26 mouse cellular contexts compared by ENCODE assay signal in genomic region chr5:143630738-143631137, GRCm38 (mm10). TPM values are rescaled to one million over a fixed set of nuclear protein-coding genes. Genes with fewer than 3 reads are reported as not detected.
DNase-seq lines count a peak whose midpoint lies in the region; ATAC-seq and TF ChIP-seq lines count a peak whose summit lies in the region.
"Had no signal": no experiment of that assay in that cellular context is flagged by ENCODE, and none has a peak within 500 bp of the region (broad histone marks: within the 10 kb centered on the region; RNA-seq: fewer than 3 reads in every experiment).

No protein-coding gene starts in this region.

- TF ChIP-seq POLR2A in heart, adult 2 months (IDR thresholded peaks at IDR 0.05; ENCODE audit: insufficient read depth, low read depth, low read length), result no peak

- peaks cover 27% of the 10 kb centered on the region for H3K4me1 ChIP-seq in heart, adult 2 months (ENCODE audit: control insufficient read depth, insufficient read depth, low read length)
- H3K4me1 ChIP-seq in heart, embryonic 10.5 days, result peaks cover 42% of the 10 kb centered on the region
- peaks cover 49% of the 10 kb centered on the region for H3K4me1 ChIP-seq in liver, postnatal 0 days (ENCODE audit: insufficient read depth)
- peaks cover 18% of the 10 kb centered on the region for H3K4me1 ChIP-seq in hindbrain, embryonic 12.5 days

- H3K4me2 ChIP-seq in liver, postnatal 0 days (ENCODE audit: low read depth, low read length), result no peak overlapping the region
- no peak overlapping the region for H3K4me2 ChIP-seq in hindbrain, embryonic 12.5 days (replicated peaks)
- H3K4me2 ChIP-seq: embryonic facial prominence, embryonic 13.5 days; heart, embryonic 15.5 days; hindbrain, embryonic 14.5 days; midbrain, embryonic 12.5 days had no signal

- no peak for TF ChIP-seq EP300 in heart, adult 2 months (IDR thresholded peaks at IDR 0.05; ENCODE audit: insufficient read depth, low read depth, low read length)
- TF ChIP-seq EP300 in liver, postnatal 0 days (IDR thresholded peaks at IDR 0.05; ENCODE audit: low read depth), result no peak

- H3K9ac ChIP-seq in heart, adult 2 months (ENCODE audit: low read depth, low read length), result no peak overlapping the region
- no peak overlapping the region for H3K9ac ChIP-seq in liver, postnatal 0 days (replicated peaks)
- H3K9ac ChIP-seq in hindbrain, embryonic 12.5 days, result no peak overlapping the region
- H3K9ac ChIP-seq: embryonic facial prominence, embryonic 13.5 days; heart, embryonic 15.5 days; hindbrain, embryonic 14.5 days; midbrain, embryonic 12.5 days had no signal

- intact Hi-C loops in heart, adult 2 months (cut with DNase I), result no loop called here

- H3K36me3 ChIP-seq in heart, adult 2 months (ENCODE audit: control insufficient read depth, insufficient read depth, low read length), result peaks cover 14% of the 10 kb centered on the region
- H3K36me3 ChIP-seq in heart, embryonic 10.5 days, result no peaks in the 10 kb centered on the region
- no peaks in the 10 kb centered on the region; the same call in 1 of the 2 replicates for H3K36me3 ChIP-seq in liver, postnatal 0 days (replicated peaks; ENCODE audit: insufficient read depth, low read length)
- no peaks in the 10 kb centered on the region for H3K36me3 ChIP-seq in hindbrain, embryonic 12.5 days
- H3K36me3 ChIP-seq: embryonic facial prominence, embryonic 13.5 days; heart, embryonic 15.5 days; midbrain, embryonic 12.5 days had no signal

- no peak for TF ChIP-seq CTCF in heart, adult 2 months (IDR thresholded peaks at IDR 0.05)
- TF ChIP-seq CTCF in liver, postnatal 0 days (IDR thresholded peaks at IDR 0.05; ENCODE audit: low read depth), result no peak

- no peak for DNase-seq in heart, adult 2 months
- DNase-seq in heart, embryonic 10.5 days (ENCODE audit: low spot score), result no peak
- DNase-seq in CD4-positive, CD25-positive, alpha-beta regulatory T cell, adult 2 months (ENCODE audit: low read depth, low spot score), result peak; percentile 76
- DNase-seq in liver, postnatal 0 days, result no peak
- no peak for DNase-seq in cerebellum, postnatal 25 days
- DNase-seq: adrenal gland, adult 8-10 months; cerebellum, adult 18-20 months; cerebellum, postnatal 14 days; embryo, embryonic 11 days; gastrocnemius, postnatal 25 days; heart, postnatal 36 days; kidney, adult 9 months; kidney, postnatal 14 days; lung, adult 18-20 months; lung, postnatal 14 days; thymus, adult 2 months had no signal

- no peak overlapping the region for H3K4me3 ChIP-seq in heart, adult 2 months
- H3K4me3 ChIP-seq in heart, embryonic 10.5 days, result no peak overlapping the region
- no peak overlapping the region for H3K4me3 ChIP-seq in liver, postnatal 0 days (ENCODE audit: low read depth, low read length)
- no peak overlapping the region for H3K4me3 ChIP-seq in hindbrain, embryonic 12.5 days
- H3K4me3 ChIP-seq: embryonic facial prominence, embryonic 13.5 days; heart, embryonic 15.5 days; midbrain, embryonic 12.5 days had no signal

- H3K9me3 ChIP-seq in heart, embryonic 10.5 days, result no peaks in the 10 kb centered on the region
- H3K9me3 ChIP-seq in liver, postnatal 0 days (ENCODE audit: low read length), result no peaks in the 10 kb centered on the region
- peaks cover 5% of the 10 kb centered on the region; the same call in 1 of the 2 replicates for H3K9me3 ChIP-seq in hindbrain, embryonic 12.5 days (replicated peaks)
- H3K9me3 ChIP-seq: embryonic facial prominence, embryonic 13.5 days; heart, embryonic 15.5 days; midbrain, embryonic 12.5 days had no signal

- H3K27me3 ChIP-seq in heart, adult 2 months (ENCODE audit: control insufficient read depth, insufficient read depth, low read length), result no peaks in the 10 kb centered on the region
- H3K27me3 ChIP-seq in heart, embryonic 10.5 days (ENCODE audit: insufficient read depth, poor library complexity, severe bottlenecking), result no peaks in the 10 kb centered on the region
- H3K27me3 ChIP-seq in liver, postnatal 0 days (ENCODE audit: insufficient read depth, low read length), result no peaks in the 10 kb centered on the region
- H3K27me3 ChIP-seq in hindbrain, embryonic 12.5 days, result no peaks in the 10 kb centered on the region
- H3K27me3 ChIP-seq: CH12.LX; embryonic facial prominence, embryonic 13.5 days; heart, embryonic 15.5 days; midbrain, embryonic 12.5 days; Patski had no signal

- WGBS in heart, adult 2 months, result 83% methylated on average over 8 of the region's 8 CpGs
- WGBS in heart, embryonic 10.5 days, result 90% methylated on average over 8 of the region's 8 CpGs
- 79% methylated on average over 8 of the region's 8 CpGs for WGBS in liver, postnatal 0 days (ENCODE audit: insufficient replicate concordance)
- WGBS in hindbrain, embryonic 12.5 days, result 91% methylated on average over 8 of the region's 8 CpGs

- ATAC-seq in inflammation-experienced regulatory T-cells, adult 6 months, result peak; percentile 90
- ATAC-seq in liver, postnatal 0 days, result no peak
- no peak for ATAC-seq in hindbrain, embryonic 12.5 days (ENCODE audit: low FRiP score)
- ATAC-seq: forebrain, embryonic 14.5 days; intestine, embryonic 16.5 days; Patski had no signal

- H3K79me2 ChIP-seq in heart, adult 2 months (replicated peaks; ENCODE audit: control insufficient read depth, insufficient read depth, low read length), result peaks cover 12% of the 10 kb centered on the region

- peak overlapping the region; percentile 7; the same call in 1 of the 2 replicates for H3K27ac ChIP-seq in heart, adult 2 months
- H3K27ac ChIP-seq in heart, embryonic 10.5 days, result no peak overlapping the region
- H3K27ac ChIP-seq in liver, postnatal 0 days (ENCODE audit: low read depth), result 0 out of 2 replicates have a peak overlapping the region, but pooled peaks have one; percentile 3
- H3K27ac ChIP-seq in hindbrain, embryonic 12.5 days, result no peak overlapping the region
- H3K27ac ChIP-seq: embryonic facial prominence, embryonic 13.5 days; heart, embryonic 15.5 days; hindbrain, embryonic 14.5 days; midbrain, embryonic 12.5 days had no signal

RNA-seq across cellular contexts. Expression of gene Cyth3, which starts 8.5 kb away (rescaled TPM):
- 10 to 100 TPM; 26.1 to 44.6 TPM for total RNA-seq in heart, adult 2 months (2021)
- polyA plus RNA-seq in heart, adult 2 months (2012; rRNA removed), result 25.1 and 39.2 TPM in 2 replicates
- 30.9 and 33.1 TPM in 2 replicates for polyA plus RNA-seq in heart, embryonic 10.5 days (2016; fragmentation: Nextera tagmentation; extraction: Ambion mirVana)
- polyA plus RNA-seq in inflammation-experienced regulatory T-cells, adult 6 months (2017; shearing (Covaris generic)), result 10 to 100 TPM; 11.4 to 41.0 (median 34.9) TPM
- polyA plus RNA-seq in liver, postnatal 0 days (2015; fragmentation: Nextera tagmentation; extraction: Ambion mirVana), result 12.1 and 15.3 TPM in 2 replicates
- 39.8 and 46.1 TPM in 2 replicates for polyA plus RNA-seq in hindbrain, embryonic 12.5 days (2016; fragmentation: Nextera tagmentation; extraction: Ambion mirVana)

Comparison
In these comparisons a context has a peak if more than half of its experiments do, and no peak if none do; other contexts are left out.
1. H3K27ac ChIP-seq: peak in heart, adult 2 months (single experiment) and liver, postnatal 0 days (single experiment); none in heart, embryonic 10.5 days (single experiment) and hindbrain, embryonic 12.5 days (single experiment).